Mouse (Mus musculus): ENCODE data around the gene Ciita.
A peak's percentile ranks its signal among the peaks of the same experiment; 100 is the strongest.

DNA sequence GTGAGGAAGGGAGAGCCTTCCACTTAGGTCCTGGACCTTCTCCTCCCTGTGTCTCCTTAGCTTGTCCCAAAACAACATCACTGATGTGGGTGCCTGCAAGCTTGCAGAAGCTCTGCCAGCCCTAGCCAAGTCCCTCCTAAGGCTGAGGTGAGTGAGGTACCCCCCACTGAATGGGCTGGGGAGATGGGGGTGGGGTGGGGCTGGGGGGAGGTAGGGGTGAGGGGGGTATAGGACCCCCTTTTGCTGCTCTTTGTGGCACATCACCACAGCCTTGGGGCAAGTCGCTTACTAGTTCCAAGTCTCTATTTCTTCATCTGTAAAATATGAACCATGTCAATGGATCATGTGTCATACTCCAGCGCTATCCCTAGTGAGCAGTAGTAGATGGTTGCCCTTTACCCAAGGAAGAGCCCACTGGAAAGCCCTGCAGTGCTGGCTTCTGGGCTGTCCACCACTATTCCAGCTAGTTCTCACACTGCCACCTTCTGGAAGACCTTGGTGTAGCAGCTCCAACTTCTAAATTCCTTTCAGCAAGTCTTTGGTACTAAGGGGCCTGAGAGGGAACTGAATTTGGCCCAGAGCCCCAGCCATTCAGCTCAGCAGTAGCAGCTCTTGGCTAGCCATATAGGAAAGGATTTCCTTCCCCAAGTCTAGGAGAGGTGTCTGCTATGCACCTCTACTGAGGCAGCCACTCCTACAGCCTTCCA, 41.2 kb downstream of the Ciita start:
- TF ChIP-seq CTCF (IDR thresholded peaks at IDR 0.05; ENCODE audit: low read depth, low read length): peak; percentile 67
- no peak for TF ChIP-seq POLR2A (IDR thresholded peaks at IDR 0.05; ENCODE audit: insufficient read depth, low read length)
- TF ChIP-seq EP300 (IDR thresholded peaks at IDR 0.05; ENCODE audit: insufficient read depth, low read depth, low read length): no peak

Data from ES-Bruce4 (cell line).